Mouse (Mus musculus): ENCODE results near the gene Zfand6.

Gene Zfand6

DNA sequence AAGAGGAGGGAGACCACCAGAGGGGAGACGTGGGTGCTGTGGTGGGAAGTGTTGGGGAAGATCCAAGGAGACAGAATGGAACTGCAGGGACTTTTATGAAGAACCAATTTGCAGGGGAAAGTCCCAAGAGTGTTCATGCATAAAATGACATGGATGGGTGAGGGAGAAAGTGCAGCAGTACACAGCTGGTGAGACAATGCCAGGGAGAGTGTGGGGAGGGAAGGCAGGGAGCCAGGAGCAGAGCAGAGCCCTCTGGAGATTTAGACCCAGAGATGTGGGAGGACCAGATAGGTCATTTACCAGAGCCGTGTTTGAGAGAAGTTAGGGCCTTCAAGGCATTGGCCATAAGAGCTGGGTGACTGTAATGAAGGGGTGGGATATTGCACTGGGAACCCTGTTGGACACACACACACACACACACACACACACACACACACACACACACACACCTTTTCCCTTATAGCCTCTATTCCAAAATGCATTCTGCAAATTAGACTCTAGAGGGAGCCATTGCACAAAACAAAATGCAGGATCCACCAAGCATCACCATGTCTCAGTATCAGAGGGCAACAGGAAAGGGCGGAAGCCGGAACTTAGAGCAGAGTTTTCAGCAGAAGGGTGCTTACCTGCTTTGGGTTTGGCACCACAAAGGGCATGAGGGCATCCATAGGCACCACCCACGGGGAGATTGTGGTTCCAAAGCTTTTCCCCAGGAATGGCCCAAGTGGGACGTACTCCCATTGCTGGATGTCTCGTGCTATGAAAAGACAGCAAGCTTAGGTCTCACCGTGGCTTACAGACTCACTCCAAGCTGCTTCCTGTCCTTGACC lies 95.5 kb downstream of the Zfand6 start:
- DNase-seq (ENCODE audit: low spot score): peak; percentile 83

- DNase-seq (ENCODE audit: low spot score): no peak
Observed at GRCm38 (mm10) chr7:84591347-84591746, 98.4 kb downstream of the Zfand6 start.

DNA sequence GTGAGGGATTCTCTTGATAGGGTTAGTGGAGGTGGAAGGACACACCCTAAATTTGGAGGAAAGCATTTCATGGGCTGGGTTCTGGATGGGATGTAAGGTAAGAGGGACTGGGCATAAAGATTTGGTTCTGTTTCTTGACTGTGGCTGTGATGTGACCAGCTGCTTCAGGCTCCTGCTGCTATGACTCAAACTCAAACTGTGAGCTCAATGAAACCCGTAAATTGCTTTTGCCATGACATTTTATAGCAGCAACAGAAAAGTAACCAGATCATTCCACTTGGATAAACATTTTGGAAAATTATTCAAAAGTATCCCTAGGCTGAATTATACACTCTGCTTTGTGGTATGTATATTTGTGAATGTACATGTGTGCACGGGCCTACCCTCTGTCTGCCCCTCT lies 99.1 kb downstream of the Zfand6 start:
- no peak for DNase-seq (ENCODE audit: low spot score)

GRCm38 (mm10) chr7:84587101-84587783 lies 102.5 kb downstream of the Zfand6 start:
- peak; percentile 77 for DNase-seq (ENCODE audit: low spot score)

GRCm38 (mm10) chr7:84586360-84587100 lies 103.2 kb downstream of the Zfand6 start:
- no peak for DNase-seq (ENCODE audit: low spot score)

GRCm38 (mm10) chr7:84585086-84585485 lies 104.7 kb downstream of the Zfand6 start:
- no peak for DNase-seq (ENCODE audit: low spot score)

- DNase-seq (ENCODE audit: low spot score): no peak
Observed at GRCm38 (mm10) chr7:84579769-84580168, 110.0 kb downstream of the Zfand6 start.

DNA sequence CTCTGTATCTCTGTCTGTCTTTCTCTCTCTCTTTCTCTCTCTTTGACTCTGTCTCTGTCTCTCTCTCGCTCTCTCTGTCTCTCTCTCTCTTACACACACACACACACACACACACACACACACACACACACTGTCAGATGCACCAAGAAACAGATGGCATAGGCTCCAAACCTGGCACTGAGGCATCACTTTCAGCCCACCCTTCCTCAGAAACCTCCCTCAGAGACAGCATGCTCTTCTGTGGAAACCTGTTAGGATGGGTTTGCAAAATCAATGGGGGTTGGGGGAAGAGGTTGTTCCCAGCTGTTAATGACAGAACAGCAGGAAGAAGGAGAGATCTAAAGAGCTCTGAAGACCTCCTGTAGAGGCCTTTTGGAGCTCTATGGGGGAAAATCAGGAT lies 110.9 kb downstream of the Zfand6 start:
- no peak for DNase-seq (ENCODE audit: low spot score)

GRCm38 (mm10) chr7:84577034-84577433 lies 112.7 kb downstream of the Zfand6 start:
- DNase-seq (ENCODE audit: low spot score): no peak

DNA sequence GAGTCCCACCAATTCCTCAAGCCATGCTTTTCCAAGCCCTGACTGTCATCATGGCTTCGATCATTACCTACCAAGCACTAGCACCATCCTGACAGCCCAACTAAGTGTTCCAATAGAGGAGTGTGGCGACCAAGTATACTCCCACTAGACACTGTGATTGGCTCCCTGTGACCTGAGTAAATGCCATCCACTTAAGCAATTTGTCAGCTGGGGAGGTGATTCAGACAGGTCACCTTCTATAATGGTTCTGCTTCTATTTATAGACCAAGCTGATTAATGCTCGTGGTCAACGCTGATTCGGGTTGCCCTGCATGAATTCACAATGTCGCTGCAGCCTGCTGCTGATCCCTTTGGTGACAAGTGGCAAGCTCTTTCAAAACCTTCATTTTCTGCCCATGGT lies 123.6 kb downstream of the Zfand6 start:
- DNase-seq (ENCODE audit: low spot score): no peak

- no peak for DNase-seq (ENCODE audit: low spot score)
Observed at GRCm38 (mm10) chr7:84564236-84564635, 125.5 kb downstream of the Zfand6 start.

All from c-Kit-positive CD71-positive TER-119-positive erythroid progenitor cells, embryonic 14.5 days (primary cell).